Mouse (Mus musculus) natural killer cell, adult 2 months (primary cell): ENCODE measurements around the gene Apln.

ENCODE experiments used
- DNase-seq, 2 experiments: peaks; one replicate each; pipeline ENCODE4 v3.0.0; 2022; ENCODE audit warnings: low spot score in 2 of 2

The Apln gene

DNA sequence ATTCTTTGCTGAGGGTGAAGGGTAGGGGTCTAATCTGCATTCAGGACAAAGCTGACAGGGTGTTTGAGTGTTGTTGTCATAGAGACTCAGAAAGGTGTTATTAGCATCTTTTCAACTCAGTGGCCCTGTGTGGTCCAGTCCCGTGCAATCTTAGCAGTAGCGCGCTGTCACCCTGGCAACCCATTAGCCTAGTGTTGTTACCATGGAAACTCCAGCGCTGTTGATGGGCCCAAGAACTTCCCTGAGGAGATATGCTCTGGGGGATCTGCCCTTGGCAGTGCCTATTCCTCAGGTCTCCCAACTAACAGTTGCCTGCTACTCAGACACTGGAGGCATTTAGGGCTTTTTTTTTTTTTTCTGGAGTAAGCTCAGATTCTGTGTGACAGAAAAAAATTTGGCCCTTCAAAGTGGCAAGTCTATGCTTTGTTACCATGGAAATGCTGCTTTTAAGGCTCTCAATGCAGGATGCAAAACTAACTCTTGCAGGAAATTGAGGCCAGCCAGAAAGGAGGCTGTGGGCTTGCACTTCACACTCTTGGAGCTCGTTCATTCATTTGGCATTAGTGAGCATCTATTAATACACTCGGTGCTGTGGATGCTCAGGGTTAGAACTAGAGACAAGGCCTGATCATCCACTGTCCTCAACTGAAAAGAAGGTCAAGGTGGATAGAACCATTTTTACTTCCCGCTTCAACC is 17.6 kb downstream of the Apln start:
- DNase-seq, result no peak

- DNase-seq, result no peak
Observed at GRCm38 (mm10) chrX:48011656-48012055, 23.0 kb downstream of the Apln start.

GRCm38 (mm10) chrX:48006062-48006461 is 28.6 kb downstream of the Apln start:
- DNase-seq, result no peak

GRCm38 (mm10) chrX:48004786-48005185 is 29.9 kb downstream of the Apln start:
- no peak for DNase-seq

DNA sequence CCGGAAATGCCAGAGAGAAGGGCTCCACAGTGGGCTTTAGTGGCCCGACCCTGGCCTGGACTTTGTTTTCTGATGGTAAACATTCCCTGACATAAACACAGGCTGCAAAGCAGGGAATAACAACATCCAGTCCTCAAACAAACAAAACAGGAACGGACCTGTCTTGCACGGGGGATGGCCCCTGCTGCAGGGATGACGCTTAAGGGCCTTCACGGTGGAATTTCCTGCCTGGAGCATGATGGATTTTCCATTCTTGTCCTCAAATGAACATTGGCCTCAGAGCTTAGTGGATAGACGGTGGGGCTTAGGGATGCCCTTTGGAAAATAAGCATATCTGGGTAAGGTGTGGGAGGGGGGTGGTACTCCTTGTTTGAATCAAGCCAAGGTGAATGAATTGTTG is 33.5 kb downstream of the Apln start:
- no peak for DNase-seq

GRCm38 (mm10) chrX:47998412-47998811 is 36.2 kb downstream of the Apln start:
- DNase-seq, result peak in 1 of 2 experiments; percentile 11

GRCm38 (mm10) chrX:47992606-47993005 is 42.0 kb downstream of the Apln start:
- DNase-seq, result peak; percentile 70 to 79

DNA sequence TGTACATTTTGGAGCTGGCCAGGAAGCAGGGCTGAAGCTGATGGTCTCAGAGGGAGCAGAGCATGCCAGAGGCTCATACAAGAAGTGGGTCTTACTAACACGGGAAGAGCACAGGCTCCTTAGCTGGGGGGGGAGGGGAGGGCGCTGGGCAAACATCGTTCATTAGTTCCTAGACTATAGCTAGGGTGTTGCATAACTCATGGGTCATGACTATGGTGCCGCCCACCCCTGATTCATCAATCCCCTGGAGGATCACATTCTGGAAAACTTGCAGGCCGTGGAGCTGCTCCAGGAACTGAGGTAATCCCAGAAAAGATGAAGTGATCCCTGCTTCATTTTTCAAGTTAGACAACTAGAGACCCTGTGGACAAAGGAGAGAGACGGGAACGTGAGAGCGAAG is 46.6 kb downstream of the Apln start:
- DNase-seq, result no peak

DNA sequence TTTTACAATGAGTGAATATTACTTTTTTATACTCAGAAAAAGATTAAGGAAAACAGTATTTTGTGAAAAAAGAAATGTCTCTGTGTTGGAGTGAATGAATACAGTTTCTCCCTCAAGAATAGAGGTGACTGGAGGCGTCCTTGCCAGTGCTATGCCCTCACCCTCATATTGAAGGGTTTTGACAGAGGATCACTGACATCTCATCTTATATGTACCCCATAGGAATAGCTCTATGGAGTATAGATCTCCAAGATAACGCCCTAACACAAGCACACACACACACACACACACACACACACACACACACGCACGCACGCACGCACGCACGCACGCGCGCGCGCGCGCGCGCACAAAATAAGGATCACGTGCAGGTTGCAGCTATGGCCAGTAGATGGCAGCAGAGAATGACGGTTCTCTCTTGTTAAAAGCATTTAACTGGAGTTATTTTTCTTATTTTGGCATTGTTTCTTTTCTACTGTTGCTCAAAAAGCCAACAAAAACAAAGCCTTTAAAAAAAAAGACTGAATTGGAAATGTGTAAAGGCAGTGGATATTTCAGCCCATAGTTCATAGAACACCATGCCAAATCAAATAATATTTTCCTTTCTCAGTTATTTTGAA is 49.5 kb downstream of the Apln start:
- DNase-seq, result peak; percentile 30 to 57

DNA sequence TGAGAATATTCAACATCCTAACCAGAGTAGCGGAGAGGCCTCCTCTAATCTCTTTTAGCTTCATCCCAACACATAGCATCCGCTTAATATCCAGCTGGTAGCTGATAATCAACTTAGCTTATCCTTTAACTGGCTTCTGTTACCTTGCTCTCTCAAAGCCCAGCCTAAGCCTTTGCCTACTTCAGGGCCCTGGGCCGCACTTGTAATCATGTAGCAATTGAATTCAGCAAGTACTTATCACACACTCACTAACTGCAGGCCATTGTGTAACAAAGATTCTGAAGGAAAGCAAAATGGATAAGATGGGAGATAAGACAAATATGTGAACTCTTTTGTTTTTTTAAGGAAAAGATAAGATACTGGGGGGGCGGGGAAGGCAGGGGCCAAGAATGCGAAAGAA is 57.6 kb downstream of the Apln start:
- DNase-seq, result no peak

GRCm38 (mm10) chrX:47976551-47976950 is 58.1 kb downstream of the Apln start:
- no peak for DNase-seq
